Mouse (Mus musculus) cerebellum, postnatal 14 days (tissue): ENCODE measurements around the gene Mesd.

Experiments
- DNase-seq, 2 experiments: peaks; one replicate each; pipeline ENCODE4 v3.0.0; 2021; ENCODE audit warnings: mixed read lengths in 2 of 2

Mesd gene

DNA sequence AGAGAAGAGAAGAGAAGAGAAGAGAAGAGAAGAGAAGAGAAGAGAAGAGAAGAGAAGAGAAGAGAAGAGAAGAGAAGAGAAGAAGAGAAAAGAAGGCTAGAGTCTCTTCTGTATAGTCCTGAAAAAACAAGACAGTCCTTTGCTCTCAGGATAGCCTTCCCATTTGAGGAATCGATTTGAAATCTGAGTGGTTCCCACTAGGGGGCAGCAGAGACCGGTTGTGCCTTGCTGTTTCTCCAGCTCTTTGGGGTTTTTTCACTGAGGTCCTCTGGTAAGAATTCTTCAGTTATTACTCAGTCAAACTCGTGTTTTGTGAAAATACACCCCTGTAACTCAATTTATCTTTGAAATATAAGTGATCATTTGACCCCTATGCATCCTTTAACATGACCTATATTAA lies 30.3 kb downstream of the Mesd start:
- peak; percentile 97 for DNase-seq

GRCm38 (mm10) chr7:83920241-83920640 lies 36.0 kb downstream of the Mesd start:
- DNase-seq: no peak

- no peak for DNase-seq
These were observed 37.4 kb downstream of the Mesd start for GRCm38 (mm10) chr7:83921637-83922036.

- no peak for DNase-seq
These were observed 54.9 kb downstream of the Mesd start for GRCm38 (mm10) chr7:83939017-83939721.

GRCm38 (mm10) chr7:83940136-83940535 lies 55.9 kb downstream of the Mesd start:
- no peak for DNase-seq

DNA sequence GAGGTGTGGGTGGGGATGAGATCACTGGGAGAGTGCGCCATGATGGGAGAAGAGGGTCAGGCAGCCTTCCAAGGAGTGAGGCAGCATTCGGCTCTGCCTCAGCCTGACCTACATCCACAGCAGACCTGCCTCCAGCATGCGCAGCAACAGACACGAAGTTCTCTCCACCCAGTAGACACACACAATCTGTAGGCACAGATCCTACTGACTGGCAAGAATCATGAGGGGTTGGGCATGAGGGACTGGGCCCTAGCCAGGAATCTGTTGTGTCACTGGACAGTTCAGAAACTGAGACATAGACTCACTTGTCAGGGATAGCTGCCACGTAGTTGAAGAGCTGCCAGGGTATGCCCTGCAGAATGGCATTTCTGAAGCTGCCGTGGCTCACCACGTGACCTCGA lies 57.4 kb downstream of the Mesd start:
- peak; percentile 70 to 72 for DNase-seq

- DNase-seq: no peak
These were observed 64.5 kb downstream of the Mesd start for GRCm38 (mm10) chr7:83948743-83949142.

DNA sequence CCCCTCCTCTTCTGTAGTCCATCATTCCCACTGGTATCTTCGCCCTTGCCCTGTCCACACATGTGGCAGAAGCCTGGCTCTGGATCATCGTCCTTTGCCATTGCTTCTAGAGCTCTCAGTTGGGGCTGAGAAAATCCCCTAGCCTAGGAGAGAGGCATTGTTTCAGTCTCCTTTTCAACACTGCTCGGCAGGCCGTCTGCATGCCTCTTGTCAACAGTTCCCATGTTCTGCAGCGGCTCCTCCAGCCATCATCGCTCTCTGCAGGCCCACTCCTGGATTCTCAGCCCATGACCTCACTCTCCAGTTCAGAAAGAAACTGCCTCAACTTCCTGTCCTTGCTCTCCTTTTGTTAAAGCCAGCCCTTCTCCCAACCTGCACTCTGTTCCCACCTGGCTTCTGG lies 65.4 kb downstream of the Mesd start:
- no peak for DNase-seq
